Mouse (Mus musculus) fat pad, adult 2 months (tissue): ENCODE measurements around the gene Tspan6.

Experiments used
- DNase-seq: peaks from one replicate; pipeline ENCODE4 v3.0.0-alpha.2; 2011; ENCODE audit warnings: low read depth, low spot score; ENCODE audit errors: extremely low read depth

Tspan6 gene

GRCm38 (mm10) chrX:133898014-133898542, at the start of gene Tspan6:
Tspan6 (minus strand) TSS chrX:133898429.
- DNase-seq = peak; percentile 10

GRCm38 (mm10) chrX:133947427-133947826, 49.2 kb upstream of the Tspan6 start:
- no peak for DNase-seq

DNA sequence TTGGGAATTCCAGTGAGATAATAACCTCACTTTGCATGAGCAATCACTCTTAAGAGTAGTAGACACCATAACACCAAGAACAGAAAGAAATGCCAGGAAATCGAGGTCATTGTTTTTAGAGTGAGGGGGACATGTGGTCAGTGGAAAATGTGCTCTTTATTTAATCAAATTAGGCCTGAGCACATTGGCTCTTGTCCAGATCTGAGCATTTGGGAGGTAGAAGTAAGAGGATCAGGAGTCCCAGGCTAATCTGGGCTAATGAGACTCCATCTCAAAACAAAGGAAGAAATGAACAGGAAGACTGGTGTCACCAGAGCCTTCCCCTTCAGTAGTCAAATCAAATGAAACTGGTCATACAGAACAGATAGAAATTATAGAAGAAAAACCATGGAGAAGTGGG, 41.3 kb upstream of the Tspan6 start:
- DNase-seq = no peak

DNA sequence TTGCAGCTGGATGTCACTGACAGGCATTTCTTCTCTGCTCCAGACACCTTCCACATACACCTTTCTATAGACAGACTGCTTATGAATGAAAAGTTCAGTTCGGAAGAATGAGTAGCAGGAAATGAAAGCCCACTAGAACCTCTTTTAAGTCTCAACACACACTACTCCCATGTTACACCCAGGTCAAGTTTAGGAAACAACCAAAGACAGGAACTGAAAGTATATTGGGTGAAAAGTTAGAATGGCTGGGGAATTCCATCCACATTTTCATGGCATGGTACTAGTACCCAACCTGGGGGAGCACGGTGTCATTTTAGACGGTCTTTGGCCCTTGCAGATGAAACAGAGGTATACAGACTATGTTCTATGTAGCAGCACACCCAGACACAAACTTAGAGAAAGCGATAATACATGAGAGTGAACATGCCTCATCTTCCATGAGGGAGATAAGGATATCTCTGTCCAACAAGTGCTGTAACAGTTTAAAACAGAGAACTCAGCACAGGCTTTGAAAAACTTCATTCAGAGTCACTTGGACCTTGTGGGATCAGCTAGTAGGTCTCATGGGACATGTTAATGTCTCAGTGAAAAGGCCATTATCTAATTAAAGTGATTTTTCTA, 38.5 kb upstream of the Tspan6 start:
- DNase-seq = no peak

DNA sequence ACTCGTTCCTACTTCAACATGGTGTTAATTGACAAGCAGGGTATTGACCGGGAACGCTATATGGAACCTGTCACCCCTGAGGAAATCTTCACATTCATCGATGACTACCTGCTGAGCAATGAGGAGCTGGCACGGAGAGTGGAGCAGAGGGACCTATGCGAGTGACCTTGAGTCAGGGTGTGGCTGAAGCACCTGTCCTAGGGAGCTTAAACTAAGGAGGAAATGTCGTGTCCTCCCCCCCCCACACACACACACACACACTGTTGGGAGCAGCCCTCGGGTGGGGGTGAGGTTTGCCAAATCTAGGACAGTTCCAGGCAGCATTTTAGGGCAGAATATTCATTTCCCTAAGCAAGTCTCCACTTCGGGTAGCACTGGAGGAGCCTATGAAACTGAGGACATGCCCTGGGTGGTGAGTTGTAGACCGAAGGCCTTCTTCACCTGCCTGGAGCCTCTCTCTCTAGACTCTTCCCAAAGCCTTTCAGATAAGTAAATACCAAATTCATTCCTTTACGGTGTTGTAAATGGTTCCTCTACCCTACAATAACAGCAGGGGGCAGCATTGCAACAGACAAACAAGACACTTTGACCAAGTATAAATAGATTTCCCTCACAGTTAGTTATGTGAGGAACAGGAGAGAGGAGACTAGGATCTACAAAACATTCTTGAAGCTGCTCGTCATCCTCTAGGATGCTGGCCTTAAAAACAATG, 33.2 kb upstream of the Tspan6 start:
- DNase-seq = no peak

GRCm38 (mm10) chrX:133926760-133927159, 28.5 kb upstream of the Tspan6 start:
- DNase-seq = no peak

GRCm38 (mm10) chrX:133921187-133921586, 23.0 kb upstream of the Tspan6 start:
- DNase-seq = no peak

DNA sequence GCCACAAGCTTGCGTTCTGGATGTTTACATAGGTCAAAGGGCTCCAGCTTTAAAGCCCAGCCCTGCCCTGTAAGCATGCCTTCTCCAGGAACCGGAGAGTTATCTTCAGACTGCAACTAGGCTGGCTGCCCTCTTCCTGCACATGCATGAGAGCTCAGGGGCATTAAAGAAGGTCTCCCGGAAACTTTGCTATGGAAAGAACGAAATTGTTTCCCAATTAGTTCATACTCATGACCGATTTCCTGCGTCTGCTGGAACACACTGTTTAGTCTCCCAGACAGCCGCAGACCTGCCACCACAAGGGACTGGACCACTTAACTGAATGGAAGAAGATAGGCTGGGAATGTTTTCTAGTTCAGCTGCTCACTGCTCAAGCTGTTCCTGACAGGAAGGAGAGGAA, 16.0 kb upstream of the Tspan6 start:
- no peak for DNase-seq

DNA sequence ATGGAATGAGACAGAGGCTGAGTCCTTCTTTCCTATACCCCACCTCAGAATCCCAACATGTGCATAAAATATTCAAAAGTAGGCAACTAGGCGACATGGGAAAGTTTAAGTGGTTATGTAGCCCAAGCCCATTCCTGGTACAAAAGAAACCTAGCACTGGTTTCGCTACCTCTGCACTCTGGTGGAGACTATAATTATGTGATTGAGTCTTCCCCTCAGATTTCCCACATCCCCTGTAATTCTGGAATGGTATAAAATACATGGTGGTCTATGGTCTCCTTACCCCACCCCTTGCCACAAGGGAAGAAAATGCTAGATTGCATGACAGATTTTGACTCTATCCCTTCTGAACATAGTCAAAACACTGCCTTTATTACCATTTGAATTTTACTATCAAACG, 14.8 kb upstream of the Tspan6 start:
- DNase-seq = no peak

GRCm38 (mm10) chrX:133911397-133912103, 13.3 kb upstream of the Tspan6 start:
- DNase-seq = no peak

DNA sequence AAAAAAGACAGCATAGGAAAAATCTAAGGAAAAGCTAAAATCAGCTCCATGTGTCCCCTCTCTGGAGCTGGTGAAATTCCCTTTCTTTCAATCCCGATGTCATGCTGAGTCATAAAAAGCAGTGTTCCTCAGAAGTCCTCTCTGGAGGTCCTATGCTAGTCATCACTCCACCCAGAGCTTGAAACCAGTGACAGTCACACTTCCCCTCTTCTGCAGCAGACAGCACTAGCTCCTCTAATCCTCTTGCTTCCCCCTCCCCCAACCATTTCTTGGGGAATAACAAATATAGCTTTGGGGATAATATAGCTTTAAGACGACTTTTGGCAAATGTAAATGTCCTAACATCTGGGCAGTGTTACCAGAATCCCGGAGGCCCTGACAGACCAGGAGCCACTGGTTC, 10.0 kb upstream of the Tspan6 start, which contains the start of gene Srpx2:
Gene Srpx2, plus strand, starts transcription at position 166 of the 400 bp plus-strand sequence.
- DNase-seq = no peak

GRCm38 (mm10) chrX:133888111-133888510, 10.1 kb downstream of the Tspan6 start:
- DNase-seq = no peak

- DNase-seq = no peak
These were observed 10.9 kb downstream of the Tspan6 start for GRCm38 (mm10) chrX:133887308-133887707.

DNA sequence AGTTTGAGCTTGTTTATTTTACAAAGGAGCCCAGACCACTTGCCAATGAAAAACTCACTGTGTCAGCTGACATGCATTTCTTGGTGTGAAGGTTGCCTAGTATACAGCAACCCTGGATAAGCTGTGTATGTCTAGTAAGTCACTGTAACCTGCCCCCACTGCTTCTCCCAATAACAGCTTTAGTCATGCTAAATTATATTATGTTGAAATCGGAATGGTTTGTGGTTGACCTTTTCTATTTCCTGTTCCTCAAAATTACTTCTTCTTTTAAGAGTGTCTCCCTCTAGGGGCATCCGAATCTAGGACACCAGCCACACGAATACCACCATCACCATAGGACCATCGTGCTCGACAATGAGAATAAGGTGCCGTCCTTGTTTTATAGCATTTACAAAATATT, 28.5 kb downstream of the Tspan6 start:
- no peak for DNase-seq

DNA sequence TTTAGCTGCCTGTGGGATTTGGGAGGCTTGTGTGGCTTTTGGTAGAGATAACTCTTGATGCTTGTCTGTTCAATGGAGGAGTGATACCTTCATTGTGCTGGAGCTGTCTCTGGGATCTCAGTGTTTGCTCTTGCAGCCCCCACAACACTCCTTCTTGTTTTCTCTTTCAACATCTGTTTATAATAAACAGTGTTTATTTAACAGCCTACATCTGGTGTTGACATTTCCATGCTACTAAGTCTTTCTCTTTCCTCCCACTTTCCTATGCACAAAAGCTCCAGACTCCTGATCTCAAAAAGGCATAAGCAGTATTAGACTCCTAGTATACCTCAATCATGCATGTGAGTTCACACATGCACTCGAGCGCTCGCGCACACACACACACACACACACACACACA, 44.6 kb downstream of the Tspan6 start:
- DNase-seq = no peak

DNA sequence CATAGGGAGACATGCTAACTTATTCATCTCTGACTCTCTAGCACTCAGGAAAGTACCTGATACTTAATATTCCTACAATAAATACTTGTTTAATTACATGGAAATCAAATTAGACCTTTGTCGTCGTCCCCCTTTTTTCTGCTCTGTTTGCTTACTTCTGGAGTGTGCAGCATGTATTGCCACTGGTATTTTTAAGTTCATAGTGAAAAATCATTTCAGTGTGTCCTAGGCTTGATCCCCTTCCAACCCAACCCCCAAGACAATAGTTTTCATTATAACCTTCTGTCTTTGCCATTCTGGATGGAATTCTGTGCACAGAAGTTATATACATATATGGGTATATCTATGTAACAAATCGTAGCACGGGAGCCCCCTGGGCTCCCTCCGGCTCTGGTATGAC, 47.5 kb downstream of the Tspan6 start, which contains the start of gene Tnmd:
Gene Tnmd, plus strand, starts transcription at position 301 of the 400 bp plus-strand sequence.
- DNase-seq = no peak
